Mouse (Mus musculus): ENCODE measurements around the gene Borcs7. TPM values are rescaled to one million over a fixed set of nuclear protein-coding genes. Genes with fewer than 3 reads are reported as not detected.

Gene Borcs7
- total RNA-seq (2022): 10 to 100 TPM; 20.6 to 25.2 (median 23.0) TPM

GRCm38 (mm10) chr19:46689460-46690372 lies at the start of gene Borcs7:
Gene Borcs7, plus strand, starts transcription at chr19:46689906.
- DNase-seq (ENCODE audit: low spot score in 2 of 2): peak; percentile 84 to 90

- no peak for DNase-seq (ENCODE audit: low spot score in 2 of 2)
These were observed 48.9 kb upstream of the Borcs7 start for GRCm38 (mm10) chr19:46640780-46641179.

GRCm38 (mm10) chr19:46641420-46642085 lies 48.2 kb upstream of the Borcs7 start:
- no peak for DNase-seq (ENCODE audit: low spot score in 2 of 2)

- DNase-seq (ENCODE audit: low spot score in 2 of 2): no peak
These were observed 47.5 kb upstream of the Borcs7 start for GRCm38 (mm10) chr19:46642136-46642753.

- DNase-seq (ENCODE audit: low spot score in 2 of 2): no peak
These were observed 46.5 kb upstream of the Borcs7 start for GRCm38 (mm10) chr19:46643236-46643635.

- DNase-seq (ENCODE audit: low spot score in 2 of 2): no peak
These were observed 45.3 kb upstream of the Borcs7 start for GRCm38 (mm10) chr19:46644343-46644792.

- DNase-seq (ENCODE audit: low spot score in 2 of 2): no peak
These were observed 44.7 kb upstream of the Borcs7 start for GRCm38 (mm10) chr19:46644793-46645602.

- no peak for DNase-seq (ENCODE audit: low spot score in 2 of 2)
These were observed 43.6 kb upstream of the Borcs7 start for GRCm38 (mm10) chr19:46646041-46646481.

- no peak for DNase-seq (ENCODE audit: low spot score in 2 of 2)
These were observed 42.5 kb upstream of the Borcs7 start for GRCm38 (mm10) chr19:46647254-46647653.

- no peak for DNase-seq (ENCODE audit: low spot score in 2 of 2)
These were observed 41.9 kb upstream of the Borcs7 start for GRCm38 (mm10) chr19:46647850-46648249.

GRCm38 (mm10) chr19:46648565-46648964 lies 41.1 kb upstream of the Borcs7 start:
- DNase-seq (ENCODE audit: low spot score in 2 of 2): no peak

- DNase-seq (ENCODE audit: low spot score in 2 of 2): no peak
These were observed 36.5 kb upstream of the Borcs7 start for GRCm38 (mm10) chr19:46653188-46653587.

GRCm38 (mm10) chr19:46653616-46654235 lies 36.0 kb upstream of the Borcs7 start:
- DNase-seq (ENCODE audit: low spot score in 2 of 2): no peak

GRCm38 (mm10) chr19:46655626-46656025 lies 34.1 kb upstream of the Borcs7 start:
- DNase-seq (ENCODE audit: low spot score in 2 of 2): no peak

GRCm38 (mm10) chr19:46656151-46656840 lies 33.4 kb upstream of the Borcs7 start:
- no peak for DNase-seq (ENCODE audit: low spot score in 2 of 2)

- no peak for DNase-seq (ENCODE audit: low spot score in 2 of 2)
These were observed 32.2 kb upstream of the Borcs7 start for GRCm38 (mm10) chr19:46657339-46658020.

- no peak for DNase-seq (ENCODE audit: low spot score in 2 of 2)
These were observed 31.4 kb upstream of the Borcs7 start for GRCm38 (mm10) chr19:46658348-46658747.

GRCm38 (mm10) chr19:46658851-46659250 lies 30.9 kb upstream of the Borcs7 start:
- DNase-seq (ENCODE audit: low spot score in 2 of 2): no peak

GRCm38 (mm10) chr19:46661511-46661910 lies 28.2 kb upstream of the Borcs7 start:
- no peak for DNase-seq (ENCODE audit: low spot score in 2 of 2)
